Mouse (Mus musculus) lung, postnatal 0 days (tissue): ENCODE data around the gene Sh2d1b2. TPM values are rescaled to one million over a fixed set of nuclear protein-coding genes. Genes with fewer than 3 reads are reported as not detected.
A peak's percentile ranks its signal among the peaks of the same experiment; 100 is the strongest.

Source experiments
- ATAC-seq: fragments of 200-750 bp; cut with Nextera tagmentation; 2 replicates; pipeline ENCODE4 v1.8.0; 2017; ENCODE audit warnings: moderate library complexity
- DNase-seq: peaks from one replicate; pipeline ENCODE4 v3.0.0-alpha.2; 2016; ENCODE audit warnings: low spot score
- H3K27ac ChIP-seq: fragments of 300-500 bp; sonication (generic); 2 replicates; pipeline ENCODE4 v1.5.1; 2014; ENCODE audit warnings: antibody characterized with exemption, mild to moderate bottlenecking, low read length, mixed read lengths
- H3K27me3 ChIP-seq: fragments of 300-500 bp; sonication (generic); replicated peaks from 2 replicates; pipeline ENCODE4 v1.6.1; 2014; ENCODE audit warnings: low read length, mixed read lengths; ENCODE audit not compliant: insufficient read depth
- H3K36me3 ChIP-seq: fragments of 300-500 bp; sonication (generic); 2 replicates; pipeline ENCODE4 v1.6.1; 2014; ENCODE audit warnings: low read length, mixed read lengths; ENCODE audit not compliant: insufficient read depth
- H3K4me1 ChIP-seq: fragments of 300-500 bp; sonication (generic); 2 replicates; pipeline ENCODE4 v1.6.1; 2014; ENCODE audit warnings: antibody characterized with exemption, low read depth, low read length, mixed read lengths; ENCODE audit not compliant: insufficient read depth
- H3K4me2 ChIP-seq: fragments of 300-500 bp; sonication (generic); replicated peaks from 2 replicates; pipeline ENCODE4 v1.6.1; 2014; ENCODE audit warnings: low read depth, mild to moderate bottlenecking, low read length, moderate library complexity, mixed read lengths
- H3K4me3 ChIP-seq: fragments of 300-500 bp; sonication (generic); 2 replicates; pipeline ENCODE4 v1.5.1; 2014; ENCODE audit warnings: low read depth, low read length
- H3K9ac ChIP-seq: fragments of 300-500 bp; sonication (generic); replicated peaks from 2 replicates; pipeline ENCODE4 v1.6.1; 2014; ENCODE audit warnings: low read depth, mild to moderate bottlenecking
- H3K9me3 ChIP-seq: fragments of 300-500 bp; sonication (generic); 2 replicates; pipeline ENCODE4 v1.6.1; 2016; ENCODE audit warnings: low read length, mixed read lengths
- CTCF ChIP-seq: IDR thresholded peaks from 2 replicates; pipeline ENCODE4 v1.5.1; 2016; ENCODE audit warnings: antibody characterized with exemption, mild to moderate bottlenecking
- EP300 ChIP-seq: IDR thresholded peaks from 2 replicates; pipeline ENCODE4 v1.6.1; 2016; ENCODE audit warnings: antibody characterized with exemption, mild to moderate bottlenecking, control low read depth
- WGBS: fragments of 180-500 bp; shearing (Covaris S2); extraction: QIAGEN DNeasy Blood & Tissue Kit; methylation state at CpG from one replicate; pipeline ENCODE4 v1.1.7; 2014; 5-methylcytosine and 5-hydroxymethylcytosine counted together
- polyA plus RNA-seq: library from polyadenylated mRNA; unstranded; fragments of >200 nt; fragmentation: Nextera tagmentation; extraction: Ambion mirVana; gene quantifications from 2 replicates; pipeline ENCODE4 v1.2.1, GENCODE M21; 2015

The Sh2d1b2 gene
- polyA plus RNA-seq, 1 experiment from 2014 or later: 0.58 TPM

DNA sequence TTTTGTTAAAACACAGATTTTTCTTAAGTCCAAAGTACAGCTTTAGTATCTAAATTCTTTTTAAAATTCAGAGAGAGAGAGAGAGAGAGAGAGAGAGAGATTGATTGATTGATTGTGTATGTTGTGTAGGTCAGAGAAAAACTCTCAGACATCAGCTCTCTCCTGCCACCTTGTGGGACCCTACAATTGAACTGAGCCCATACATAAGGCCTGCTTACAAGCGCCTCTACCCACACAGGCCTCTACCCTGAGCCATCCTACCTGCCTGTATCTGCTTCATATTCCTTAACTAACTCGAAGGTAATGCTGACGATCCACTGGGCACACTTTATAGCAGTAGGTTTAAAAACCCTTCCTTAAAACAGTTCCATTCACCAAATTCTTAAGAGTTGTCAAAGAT is 32.2 kb upstream of the Sh2d1b2 start:
- no peak overlapping the region for H3K27ac ChIP-seq
- no peaks in the 10 kb centered on the region for H3K27me3 ChIP-seq
- H3K4me3 ChIP-seq: no peak overlapping the region
- TF ChIP-seq EP300 (no peak), CTCF (peak; percentile 61)
- peak; percentile 22 for DNase-seq
- H3K4me2 ChIP-seq: no peak overlapping the region
- H3K4me1 ChIP-seq: no peaks in the 10 kb centered on the region
- H3K9ac ChIP-seq: no peak overlapping the region
- ATAC-seq: no peak; the same call in 1 of the 2 replicates
- WGBS: 83% methylated on average over 3 of the region's 3 CpGs
- peaks cover 39% of the 10 kb centered on the region for H3K36me3 ChIP-seq
- no peaks in the 10 kb centered on the region for H3K9me3 ChIP-seq

DNA sequence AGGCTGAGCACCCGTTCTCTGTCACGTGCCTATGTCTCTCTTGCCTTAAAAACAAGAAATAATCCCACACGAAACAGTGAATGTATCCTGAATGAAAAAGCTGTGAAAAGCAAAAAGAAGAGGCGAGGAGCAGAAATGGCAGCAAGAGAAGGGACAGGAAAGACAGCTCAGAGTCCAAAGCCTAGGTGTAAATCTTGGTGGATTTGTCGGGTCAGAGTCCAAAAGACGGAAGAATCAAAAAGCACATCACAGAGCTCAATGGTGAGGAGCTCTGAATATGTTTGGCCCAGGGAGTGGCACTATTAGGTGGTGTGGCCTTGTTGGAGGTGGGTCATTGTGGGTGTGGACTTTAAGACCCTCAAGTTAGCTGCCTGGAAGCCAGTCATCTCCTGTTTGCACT is 26.2 kb upstream of the Sh2d1b2 start:
- Histone ChIP-seq H3K9me3 (no peaks in the 10 kb centered on the region), H3K4me1 (no peaks in the 10 kb centered on the region), H3K4me3 (no peak overlapping the region), H3K27me3 (no peaks in the 10 kb centered on the region), H3K27ac (no peak overlapping the region), H3K4me2 (no peak overlapping the region), H3K9ac (no peak overlapping the region), H3K36me3 (peaks cover 51% of the 10 kb centered on the region)
- TF ChIP-seq CTCF (no peak), EP300 (no peak)
- DNase-seq (no peak), ATAC-seq (no peak)
- WGBS: 94% methylated on average over 6 of the region's 6 CpGs

GRCm38 (mm10) chr1:170213181-170213879 is 19.2 kb upstream of the Sh2d1b2 start:
- no peak overlapping the region for H3K4me2 ChIP-seq
- WGBS: 89% methylated on average over 10 of the region's 10 CpGs
- TF ChIP-seq EP300 (no peak), CTCF (no peak)
- no peak overlapping the region for H3K4me3 ChIP-seq
- DNase-seq (no peak), ATAC-seq (no peak)
- peaks cover 8% of the 10 kb centered on the region; the same call in 1 of the 2 replicates for H3K36me3 ChIP-seq
- no peaks in the 10 kb centered on the region for H3K27me3 ChIP-seq
- no peak overlapping the region for H3K9ac ChIP-seq
- H3K9me3 ChIP-seq: no peaks in the 10 kb centered on the region
- no peaks in the 10 kb centered on the region for H3K4me1 ChIP-seq
- no peak overlapping the region for H3K27ac ChIP-seq

GRCm38 (mm10) chr1:170214383-170214756 is 18.2 kb upstream of the Sh2d1b2 start:
- no peak for ATAC-seq

DNA sequence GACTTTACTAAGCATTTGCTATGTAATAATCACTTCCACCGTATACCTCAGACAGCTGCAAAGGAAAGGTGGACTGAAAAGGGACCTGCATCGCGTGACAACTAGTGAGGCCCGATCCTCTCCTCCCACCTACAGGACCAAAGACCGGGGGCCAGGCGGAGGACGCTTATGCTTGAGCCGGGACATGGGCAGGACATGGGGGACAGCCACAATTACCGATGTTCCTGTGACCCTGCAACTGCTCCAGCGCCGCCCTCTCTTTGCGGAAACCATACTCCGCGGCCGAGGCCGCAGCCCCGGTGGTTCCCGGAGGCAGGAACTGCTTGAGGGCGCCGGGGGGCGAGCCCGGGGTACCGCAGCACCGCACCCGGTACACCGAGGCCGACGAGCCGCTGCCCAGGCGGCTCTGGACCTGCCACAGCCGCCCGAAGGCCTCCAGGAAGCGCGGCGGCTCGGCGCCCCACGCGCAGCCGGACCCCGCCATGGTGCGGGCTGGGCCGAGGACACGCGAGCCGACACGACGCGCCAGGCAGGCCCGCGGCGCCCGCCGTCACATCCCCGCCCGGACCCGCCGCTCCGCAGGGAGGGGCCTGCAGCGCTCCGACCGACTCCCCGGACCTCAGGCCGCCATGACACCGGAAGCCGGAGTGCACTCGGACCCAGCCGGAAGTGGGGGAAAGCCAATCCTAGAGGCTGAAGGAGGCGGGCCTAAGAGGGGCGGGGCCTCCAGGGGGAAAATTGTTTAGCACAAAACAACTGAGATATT is 17.6 kb upstream of the Sh2d1b2 start, which contains the start of gene Uhmk1:
Uhmk1 (minus strand) TSS at position 641 of the 766 bp plus-strand sequence.
- DNase-seq: peak; percentile 96

More at GRCm38 (mm10) chr1:170214383-170214756, 18.2 kb upstream of the Sh2d1b2 start:
- Histone ChIP-seq H3K9ac (peak overlapping the region; percentile 91), H3K4me2 (peak overlapping the region; percentile 72), H3K27ac (peak overlapping the region; percentile 91), H3K9me3 (no peaks in the 10 kb centered on the region), H3K36me3 (peaks cover 4% of the 10 kb centered on the region; the same call in 1 of the 2 replicates), H3K4me1 (no peaks in the 10 kb centered on the region), H3K4me3 (peak overlapping the region; percentile 84), H3K27me3 (no peaks in the 10 kb centered on the region)
- TF ChIP-seq EP300 (no peak), CTCF (no peak)
- 20% methylated on average over 7 of the region's 7 CpGs for WGBS
- DNase-seq: peak; percentile 36

DNA sequence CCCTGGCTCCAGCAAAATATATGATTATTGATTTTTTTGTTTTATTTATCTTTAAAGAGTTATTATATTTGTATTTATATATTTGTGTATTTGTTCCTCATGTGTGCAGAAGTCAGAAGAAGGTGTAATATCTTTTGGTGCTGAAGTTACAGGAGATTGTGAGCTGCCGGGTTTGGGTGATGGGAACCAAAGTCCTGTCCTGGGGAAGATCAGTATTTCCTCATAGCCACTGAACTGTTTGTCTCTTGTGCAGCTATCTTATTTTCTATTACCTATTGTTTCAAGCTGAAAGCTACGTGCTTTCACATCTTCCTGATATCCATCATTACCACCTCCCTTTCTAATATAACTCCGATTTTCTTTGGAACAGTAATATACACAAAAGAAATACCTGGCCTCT is 17.0 kb upstream of the Sh2d1b2 start:
- H3K4me2 ChIP-seq: peak overlapping the region; percentile 72
- whole genome bisulfite sequencing: 66% methylated on average over 3 of the region's 3 CpGs
- no peaks in the 10 kb centered on the region for H3K36me3 ChIP-seq
- H3K4me1 ChIP-seq: no peaks in the 10 kb centered on the region
- H3K27ac ChIP-seq: no peak overlapping the region
- no peak for DNase-seq
- no peak overlapping the region for H3K9ac ChIP-seq
- TF ChIP-seq EP300 (no peak), CTCF (no peak)
- ATAC-seq: no peak
- no peaks in the 10 kb centered on the region for H3K27me3 ChIP-seq
- no peaks in the 10 kb centered on the region for H3K9me3 ChIP-seq
- H3K4me3 ChIP-seq: peak overlapping the region; percentile 84

More for the DNA sequence above, 17.6 kb upstream of the Sh2d1b2 start, which contains the start of gene Uhmk1:
- H3K27ac ChIP-seq: peak within 1 kb of the TSS; percentile 91
- H3K4me2 ChIP-seq: peak within 1 kb of the TSS; percentile 72
- peaks cover 4% of the 10 kb centered on the region; the same call in 1 of the 2 replicates for H3K36me3 ChIP-seq
- H3K9ac ChIP-seq: peak within 1 kb of the TSS; percentile 91
- H3K9me3 ChIP-seq: no peaks in the 10 kb centered on the region
- TF ChIP-seq CTCF (no peak), EP300 (no peak)
- H3K4me1 ChIP-seq: no peaks in the 10 kb centered on the region
- peak; percentile 99 for ATAC-seq
- WGBS: 1% methylated on average over 40 of the region's 70 CpGs
- peak within 1 kb of the TSS; percentile 84 for H3K4me3 ChIP-seq
- no peaks in the 10 kb centered on the region for H3K27me3 ChIP-seq
